ENCODE assay signal across 8 mouse cellular contexts in the genomic region with DNA sequence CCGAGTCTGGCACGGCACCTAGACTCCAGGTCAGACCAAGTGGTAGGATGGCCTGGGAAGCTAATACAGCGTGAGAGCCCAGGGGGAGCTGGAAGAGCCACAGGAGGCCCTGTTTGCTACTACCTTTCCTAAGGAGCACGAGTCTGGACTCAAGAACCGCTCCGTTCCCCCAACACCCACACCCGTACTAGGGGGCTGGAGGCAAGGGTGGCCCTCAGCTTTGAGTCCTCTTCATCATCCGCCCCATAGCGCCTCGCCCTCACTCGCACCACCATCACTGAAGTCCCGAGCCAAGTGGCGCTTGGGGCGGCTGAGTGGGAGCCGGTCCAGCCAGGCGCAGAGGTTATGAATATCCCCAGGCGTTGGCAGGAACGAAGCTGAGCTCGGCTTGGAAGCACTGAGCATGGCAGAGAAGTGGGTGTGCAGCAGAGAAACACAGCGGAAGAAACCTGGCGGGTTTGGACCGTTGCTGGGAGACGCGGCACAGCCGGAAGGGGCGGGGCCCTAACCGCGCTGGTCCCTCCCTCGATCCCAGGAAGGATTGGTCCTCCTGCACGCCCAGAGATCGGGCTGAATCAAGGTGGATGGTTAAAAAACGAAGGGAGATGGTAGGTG. TPM values are rescaled to one million over a fixed set of nuclear protein-coding genes. Genes with fewer than 3 reads are reported as not detected.
DNase-seq lines count a peak whose midpoint lies in the region; ATAC-seq lines count a peak whose summit lies in the region.

A gene (minus strand): TSS at position 478 of the 615 bp plus-strand sequence.

- peak; percentile 91 for ATAC-seq in intestine, embryonic 14.5 days (replicated peaks; ENCODE audit: low FRiP score, low TSS enrichment, low read depth)
- ATAC-seq in megakaryocyte, adult 5-6 weeks (ENCODE audit: poor library complexity, severe bottlenecking), result peak; percentile 62

- peak within 1 kb of the TSS; percentile 93 for H3K4me2 ChIP-seq in intestine, embryonic 14.5 days (ENCODE audit: low read length)

- H3K9ac ChIP-seq in intestine, embryonic 14.5 days (ENCODE audit: low read length), result peak within 1 kb of the TSS; percentile 48

- no peaks in the 10 kb centered on the region for H3K27me3 ChIP-seq in intestine, embryonic 14.5 days (replicated peaks; ENCODE audit: control insufficient read depth, insufficient read depth, low read length)

- no peak within 1 kb of the TSS for H3K27ac ChIP-seq in intestine, embryonic 14.5 days (ENCODE audit: low read depth)

- H3K4me1 ChIP-seq in intestine, embryonic 14.5 days (replicated peaks; ENCODE audit: control insufficient read depth, insufficient read depth, low read length), result no peaks in the 10 kb centered on the region; the same call in 1 of the 2 replicates

- no peaks in the 10 kb centered on the region for H3K36me3 ChIP-seq in intestine, embryonic 14.5 days (ENCODE audit: control insufficient read depth, insufficient read depth, low read length)

- H3K9me3 ChIP-seq in intestine, embryonic 14.5 days (ENCODE audit: control insufficient read depth, low read length), result no peaks in the 10 kb centered on the region

- WGBS in intestine, embryonic 14.5 days, result 4% methylated on average over 32 of the region's 32 CpGs

- intact Hi-C loops in gastrocnemius, postnatal 36 days (cut with DNase I), result loop anchor here (5.0 kb wide), 1 partner anchor 164 kb away; no protein-coding TSS in a partner anchor

- H3K4me3 ChIP-seq in intestine, embryonic 14.5 days (ENCODE audit: low read depth, low read length), result peak within 1 kb of the TSS; percentile 59

- DNase-seq in adrenal gland, adult 8-10 months, result peak; percentile 80
- peak; percentile 77 for DNase-seq in embryo, embryonic 9.5 days (ENCODE audit: extremely low spot score)
- DNase-seq in gastrocnemius, postnatal 36 days, result peak; percentile 68 to 70
- peak; percentile 84 for DNase-seq in intestine, embryonic 14.5 days (ENCODE audit: low spot score)
- DNase-seq in left cerebral cortex, adult 9 months (ENCODE audit: low spot score in 2 of 2), result peak; percentile 79 to 91
- DNase-seq in right cerebral cortex, adult 2 months (ENCODE audit: low spot score in 2 of 2), result peak; percentile 91 to 94
- peak; percentile 55 for DNase-seq in urinary bladder, adult 2 months (ENCODE audit: low spot score)

RNA-seq across cellular contexts. Expression of the gene that starts here (rescaled TPM):
- total RNA-seq in adrenal gland, adult 8-10 months (2022), result 1 to 10 TPM in 1 of 4 experiments, under 1 TPM in 2, not detected in 1; 0.31 to 1.1 (median 0.83) TPM
- not detected for total RNA-seq in gastrocnemius, postnatal 36 days (2021)
- 0.48 TPM in 1 of 2 replicates, not detected in the other for polyA plus RNA-seq in intestine, embryonic 14.5 days (2014; fragmentation: Nextera tagmentation; extraction: Ambion mirVana)
- 1.1 and 1.2 TPM in 2 replicates for total RNA-seq in megakaryocyte, adult 5-6 weeks (2015)
- 0.89 and 2.3 TPM in 2 replicates for total RNA-seq in megakaryocyte, adult 5-6 weeks (2017)
- 0.37 and 0.70 TPM in 2 replicates for polyA plus RNA-seq in urinary bladder, adult 2 months (2012; rRNA removed)

Comparison
In these comparisons a context has a peak if more than half of its experiments do, and no peak if none do; other contexts are left out.
1. Peak in DNase-seq in gastrocnemius, postnatal 36 days; RNA of the gene not detected or under 1 TPM.
2. Peak in DNase-seq, ATAC-seq, H3K4me3 ChIP-seq, H3K9ac ChIP-seq and H3K4me2 ChIP-seq in intestine, embryonic 14.5 days; RNA of the gene not detected or under 1 TPM.
3. Peak in DNase-seq in urinary bladder, adult 2 months; RNA of the gene not detected or under 1 TPM.